Mouse (Mus musculus) thymus, adult 2 months (tissue): ENCODE results near the gene Eya2.

ENCODE experiments used
- CTCF ChIP-seq: fragments of 200-500 bp; IDR thresholded peaks from 2 replicates; pipeline ENCODE4 v1.5.1; 2012; ENCODE audit warnings: mild to moderate bottlenecking, control low read depth, low read length, moderate library complexity, borderline replicate concordance; ENCODE audit not compliant: control insufficient read depth, poor library complexity, insufficient read depth; ENCODE audit errors: extremely low read depth
- POLR2A ChIP-seq: fragments of 200-500 bp; IDR thresholded peaks from 2 replicates; pipeline ENCODE4 v1.6.1; 2012; ENCODE audit warnings: mild to moderate bottlenecking, low read length, control low read depth, moderate library complexity; ENCODE audit not compliant: control insufficient read depth, poor library complexity, insufficient read depth; ENCODE audit errors: extremely low read depth

DNA sequence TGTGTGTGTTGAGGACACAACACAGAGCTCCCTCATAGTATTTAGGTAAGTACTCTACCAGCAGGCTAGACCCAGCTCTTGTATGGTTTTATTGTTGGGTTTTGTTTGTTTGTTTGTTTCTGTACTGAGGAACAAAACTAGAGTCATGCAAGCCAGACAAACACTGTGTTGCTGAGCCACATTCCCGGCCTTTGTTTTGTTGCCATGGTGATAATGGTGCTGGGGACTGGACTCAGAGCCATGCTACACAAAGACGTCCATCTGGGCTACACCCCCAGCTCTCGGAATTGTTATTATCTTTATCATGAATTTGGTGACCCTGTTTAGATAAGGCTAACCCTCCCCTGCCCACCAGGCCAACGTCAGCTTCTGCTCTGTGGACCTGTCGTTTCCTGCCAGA lies 163.7 kb downstream of the Eya2 start:
- TF ChIP-seq CTCF: no peak
- TF ChIP-seq POLR2A: no peak
